Mouse (Mus musculus) cerebellum, adult 2 months (tissue): ENCODE data around the gene Bri3.

Experiments used
- CTCF ChIP-seq: fragments of 200-500 bp; IDR thresholded peaks from 2 replicates; pipeline ENCODE4 v1.5.1; 2011; ENCODE audit warnings: low read depth, mild to moderate bottlenecking, control low read depth, low read length, moderate library complexity, borderline replicate concordance; ENCODE audit not compliant: insufficient read depth
- POLR2A ChIP-seq: fragments of 200-500 bp; IDR thresholded peaks from 2 replicates; pipeline ENCODE4 v1.6.1; 2011; ENCODE audit warnings: low read length, control low read depth, borderline replicate concordance; ENCODE audit not compliant: insufficient read depth

DNA sequence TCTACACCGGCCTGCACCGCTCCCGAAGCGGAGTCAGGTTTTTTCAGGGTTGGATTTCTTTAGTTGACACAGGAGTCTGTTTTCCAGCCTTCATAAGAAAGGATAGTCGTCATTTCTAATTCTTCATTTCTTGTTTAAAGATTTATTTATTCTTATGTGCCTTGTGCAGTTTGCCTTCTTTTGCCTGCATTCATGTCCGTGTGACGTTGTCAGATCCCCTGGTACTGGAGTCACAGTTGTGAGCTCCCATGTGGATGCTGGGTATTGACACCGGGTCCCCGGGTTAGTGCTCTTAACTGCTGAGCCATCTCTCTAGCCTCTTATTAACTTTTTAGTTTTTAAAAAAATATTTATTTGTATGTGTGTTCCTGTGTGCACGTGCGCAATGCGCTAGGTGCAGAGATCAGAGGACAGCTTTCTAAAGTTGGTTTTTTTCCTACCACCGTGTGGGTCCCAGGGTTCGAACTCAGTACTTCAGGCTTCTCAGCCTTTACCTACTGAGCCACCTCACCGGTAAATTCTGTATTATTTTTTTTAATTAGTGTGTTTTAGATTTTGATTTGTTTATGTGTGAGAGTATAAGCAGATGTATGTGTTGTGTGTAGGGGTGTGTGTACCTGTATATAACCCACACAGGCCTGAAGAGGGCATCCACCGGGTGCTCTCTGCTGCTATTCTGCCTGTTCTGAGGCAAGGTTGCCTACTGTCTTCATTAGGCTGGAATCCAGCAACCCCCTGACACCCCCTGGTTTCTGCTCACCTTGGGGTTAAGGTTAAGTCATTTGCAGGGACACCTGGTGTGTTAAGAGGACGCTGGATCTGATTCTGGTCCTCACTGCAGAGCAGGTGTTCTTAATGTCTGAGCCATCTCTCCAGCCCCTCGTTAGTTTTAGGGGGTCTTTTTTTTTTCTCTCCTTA is 20.1 kb upstream of the Bri3 start:
- TF ChIP-seq CTCF (no peak), POLR2A (no peak)
